Mouse (Mus musculus) T-cell, adult 66 days (primary cell): ENCODE results near the gene Vmn2r50. TPM values are rescaled to one million over a fixed set of nuclear protein-coding genes. Genes with fewer than 3 reads are reported as not detected.

Source experiments
- total RNA-seq, 2 experiments: library from RNA; stranded (reverse); gene quantifications; 3 replicates in 1 of 2; 4 replicates in 1 of 2; pipeline ENCODE4 v1.2.4; 2023

Gene Vmn2r50
- not detected for total RNA-seq

GRCm38 (mm10) chr7:10053196-10053595 lies at the start of gene Vmn2r50:
TSS of gene Vmn2r50 (minus strand) at chr7:10053296.

GRCm38 (mm10) chr7:9992157-9992556 lies 60.9 kb downstream of the Vmn2r50 start, which contains the start of gene Vmn2r49:
TSS of gene Vmn2r49 (minus strand) at chr7:9992257.

Other genes starting within 250 kb of the Vmn2r50 start
- not detected for gene Vmn2r47, start 212.0 kb downstream of the Vmn2r50 start, total RNA-seq
- gene Vmn2r48, start 99.7 kb downstream of the Vmn2r50 start, total RNA-seq, result not detected
- not detected for gene Vmn2r49, start 61.0 kb downstream of the Vmn2r50 start, total RNA-seq
- gene Vmn2r51, start 52.4 kb upstream of the Vmn2r50 start, total RNA-seq, result not detected
- gene Vmn2r52, start 123.3 kb upstream of the Vmn2r50 start, total RNA-seq, result under 1 TPM; 0.06 to 0.09 TPM
- not detected for gene Vmn1r66, start 224.7 kb upstream of the Vmn2r50 start, total RNA-seq